Mouse (Mus musculus) induced T-regulatory cell, adult 2 months (primary cell): ENCODE results near the gene Rpl39.

Experiments
- DNase-seq: peaks from one replicate; pipeline ENCODE4 v3.0.0-alpha.2; 2012; ENCODE audit warnings: low read depth

Rpl39 gene

DNA sequence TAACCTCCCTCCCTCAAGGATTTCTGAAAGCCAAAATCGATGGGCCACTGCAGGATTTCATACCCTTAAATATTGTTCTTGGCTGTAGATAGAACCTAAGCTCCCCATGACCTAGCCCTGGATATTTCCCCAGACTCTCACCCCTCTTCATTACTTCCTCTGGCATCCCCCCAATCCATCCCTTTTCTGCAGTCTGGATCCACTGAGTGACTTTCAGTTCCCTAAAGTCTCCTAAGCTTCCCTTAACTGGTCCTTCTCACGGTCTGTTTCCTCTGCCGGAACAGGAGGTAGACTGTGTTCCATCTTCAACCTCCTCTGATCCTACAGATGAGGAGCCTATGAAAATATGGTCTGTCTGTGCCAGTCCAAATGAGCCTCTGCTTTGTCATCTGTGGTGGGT, 17.9 kb downstream of the Rpl39 start:
- DNase-seq: no peak

DNA sequence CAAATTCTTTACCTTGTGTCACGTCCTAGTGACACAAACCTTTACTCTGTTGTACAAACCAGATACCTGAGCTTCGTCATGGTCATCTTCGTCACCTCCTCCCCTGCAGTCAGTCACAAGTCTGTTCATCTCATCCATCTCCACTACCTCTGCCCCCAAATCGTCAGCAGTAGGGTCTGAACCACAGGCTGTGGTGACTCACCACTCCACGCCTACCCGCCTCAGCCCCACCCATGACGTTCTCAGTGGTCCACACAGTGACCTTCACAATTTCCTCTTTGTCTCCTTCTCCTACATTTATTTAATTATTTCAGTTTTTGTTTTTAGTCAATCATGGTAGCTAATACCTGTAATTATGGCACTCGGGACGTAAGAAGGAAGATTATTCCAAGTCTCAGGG, 21.3 kb downstream of the Rpl39 start:
- DNase-seq: no peak

DNA sequence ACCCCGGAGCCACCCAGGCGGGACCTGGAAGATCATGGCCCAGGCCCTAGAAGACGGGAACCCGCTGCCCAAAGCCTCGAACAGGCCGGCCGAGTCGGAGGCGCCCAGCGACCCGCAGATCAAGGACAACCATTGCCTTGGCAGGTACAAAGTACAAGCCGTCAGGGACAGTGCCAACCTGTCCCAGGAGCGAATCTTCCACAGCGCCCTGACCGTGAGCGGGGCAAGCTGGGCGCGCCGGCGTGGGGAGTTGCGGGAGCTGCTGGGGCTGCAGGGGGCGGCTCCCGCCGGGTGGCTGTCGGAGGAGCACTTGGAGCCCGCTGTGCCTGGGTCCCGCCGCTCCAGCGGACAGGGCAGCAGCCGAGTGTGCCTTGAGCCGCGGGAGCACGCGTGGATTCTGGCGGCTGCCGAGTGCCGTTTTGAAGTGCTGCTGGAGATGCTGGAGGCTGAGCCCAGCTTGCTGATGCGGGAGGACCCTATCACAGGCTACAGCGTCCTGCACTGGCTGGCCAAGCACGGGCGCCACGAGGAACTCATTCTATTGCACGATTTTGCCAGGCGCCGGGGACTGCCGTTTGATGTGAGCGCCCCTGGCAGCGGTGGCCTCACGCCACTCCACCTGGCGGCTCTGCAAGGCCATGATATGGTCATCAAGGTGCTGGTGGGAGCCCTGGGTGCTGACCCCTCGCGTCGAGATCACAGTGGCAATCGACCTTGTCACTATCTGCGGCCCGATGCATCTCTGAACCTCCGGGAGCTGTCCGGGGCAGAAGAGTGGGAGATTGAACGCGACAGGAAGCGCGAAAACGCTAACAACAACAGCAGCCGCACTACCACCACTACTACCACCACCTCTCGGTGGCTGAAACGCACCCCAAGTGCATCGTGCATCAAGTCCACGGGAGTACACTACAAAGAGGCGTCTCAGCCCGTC, 36.0 kb downstream of the Rpl39 start:
- peak; percentile 6 for DNase-seq

DNA sequence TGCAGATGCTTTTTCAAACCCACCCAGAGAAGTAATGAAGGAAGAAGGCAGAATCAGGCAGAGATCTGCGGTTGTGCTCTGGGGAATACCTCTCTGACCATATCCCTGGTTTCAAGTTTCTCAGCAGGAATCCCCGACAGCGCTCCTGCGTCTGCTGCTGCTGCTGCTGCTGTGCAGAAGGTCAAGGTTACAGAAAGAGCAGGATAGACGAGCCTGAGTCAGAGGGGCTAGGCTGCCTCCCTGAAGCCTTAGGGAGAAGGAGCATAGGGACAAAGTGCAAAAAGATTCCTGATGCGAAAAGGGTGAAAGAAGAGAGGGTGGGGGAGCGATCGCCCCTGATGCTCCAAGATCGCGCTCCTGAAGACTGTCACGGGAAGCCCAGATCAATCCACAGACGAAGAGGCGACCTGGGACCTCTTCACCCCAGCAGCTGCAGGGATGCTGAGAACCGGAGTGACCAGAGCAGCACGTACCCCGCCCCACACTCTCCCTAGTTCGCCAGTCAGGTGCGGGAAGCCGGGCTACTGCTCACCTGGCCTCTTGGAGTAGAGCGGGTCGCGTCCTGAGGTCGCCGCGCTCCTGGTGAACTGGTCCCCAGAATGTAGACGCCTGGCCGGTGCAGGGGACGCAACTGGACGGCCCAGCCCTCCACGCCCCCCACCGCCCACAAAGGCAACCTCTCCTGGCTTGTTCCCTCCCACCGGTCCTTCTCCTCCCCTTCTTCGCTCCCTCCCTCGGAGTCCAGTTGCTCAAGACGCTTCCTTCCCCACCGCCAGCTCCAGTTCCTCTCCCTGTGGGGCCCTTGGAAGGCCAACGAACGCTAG, 36.9 kb downstream of the Rpl39 start, which contains the start of gene Sowahd:
TSS of gene Sowahd (plus strand) at position 780 of the 824 bp plus-strand sequence.
- no peak for DNase-seq

DNA sequence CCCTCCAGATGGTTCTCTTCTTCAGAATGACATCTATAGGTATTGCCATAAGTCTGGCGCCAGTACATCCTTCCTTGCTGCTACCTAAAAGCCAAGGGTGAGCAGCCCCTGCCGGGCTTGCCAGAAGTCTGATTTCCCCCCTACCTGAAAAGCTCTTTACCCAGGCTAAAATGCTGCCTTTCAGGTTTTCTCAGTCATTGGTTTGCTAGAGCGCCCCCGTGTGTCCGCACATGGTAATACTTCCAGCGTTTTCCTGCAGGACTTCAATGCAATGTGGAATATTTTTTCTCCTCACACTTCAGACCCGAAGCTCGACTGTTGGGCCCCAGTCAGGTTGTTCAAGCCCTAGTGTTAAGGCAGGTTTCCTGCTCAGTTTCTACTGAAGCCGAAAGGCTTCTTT, 42.5 kb downstream of the Rpl39 start:
- peak; percentile 68 for DNase-seq
